Mouse (Mus musculus) myocyte (in vitro differentiated cells): ENCODE results near the gene Hnrnph1. TPM values are rescaled to one million over a fixed set of nuclear protein-coding genes. Genes with fewer than 3 reads are reported as not detected.

ENCODE experiments used
- H3K27me3 ChIP-seq: one replicate; pipeline ENCODE4 v1.6.1; 2011; ENCODE audit not compliant: control insufficient read depth, insufficient read depth, insufficient read length
- H3K36me3 ChIP-seq: one replicate; pipeline ENCODE4 v1.6.1; 2011; ENCODE audit not compliant: control insufficient read depth, insufficient read depth
- H3K4me2 ChIP-seq: one replicate; pipeline ENCODE4 v1.6.1; 2011; ENCODE audit warnings: low read depth, control low read depth
- H3K4me3 ChIP-seq: one replicate; pipeline ENCODE4 v1.5.1; 2011; ENCODE audit warnings: mild to moderate bottlenecking, control low read depth, moderate library complexity
- H3K79me2 ChIP-seq: one replicate; pipeline ENCODE4 v1.6.1; 2011; ENCODE audit not compliant: control insufficient read depth, insufficient read depth
- H3ac ChIP-seq: one replicate; pipeline ENCODE4 v1.6.1; 2011; ENCODE audit not compliant: control insufficient read depth, insufficient read length
- CEBPB ChIP-seq: IDR thresholded peaks from 2 replicates; pipeline ENCODE4 v1.6.1; 2011; ENCODE audit warnings: mild to moderate bottlenecking, moderate library complexity; ENCODE audit not compliant: poor library complexity, insufficient read depth, severe bottlenecking
- E2F4 ChIP-seq: IDR thresholded peaks from one replicate; pipeline ENCODE4 v1.6.1; 2011; ENCODE audit warnings: mild to moderate bottlenecking, control low read depth, moderate library complexity; ENCODE audit not compliant: insufficient read depth
- MAX ChIP-seq: IDR thresholded peaks from one replicate; pipeline ENCODE4 v1.6.1; 2011; ENCODE audit warnings: low read depth, mild to moderate bottlenecking, control low read depth
- MYOD1 ChIP-seq, 3 experiments: IDR thresholded peaks; one replicate each; pipeline ENCODE4 v1.6.1; 2011; ENCODE audit warnings: control low read depth in 2 of 3, low read depth in 2 of 3, mild to moderate bottlenecking in 2 of 3, moderate library complexity in 1 of 3; ENCODE audit not compliant: insufficient read length in 2 of 3, control insufficient read depth in 1 of 3
- MYOG ChIP-seq, 3 experiments: IDR thresholded peaks; one replicate each; pipeline ENCODE4 v1.6.1; 2011; ENCODE audit warnings: control low read depth in 2 of 3, low read depth in 2 of 3, mild to moderate bottlenecking in 2 of 3; ENCODE audit not compliant: insufficient read length in 2 of 3, control insufficient read depth in 1 of 3, insufficient read depth in 1 of 3
- POLR2A ChIP-seq: IDR thresholded peaks from one replicate; pipeline ENCODE4 v1.6.1; 2011; ENCODE audit warnings: low read depth, mild to moderate bottlenecking, control low read depth, moderate library complexity; ENCODE audit not compliant: insufficient read length
- POLR2AphosphoS2 ChIP-seq: IDR thresholded peaks from one replicate; pipeline ENCODE4 v1.6.1; 2011; ENCODE audit warnings: low read depth, control low read depth; ENCODE audit not compliant: insufficient read length
- REST ChIP-seq: IDR thresholded peaks from one replicate; pipeline ENCODE4 v1.6.1; 2011; ENCODE audit warnings: mild to moderate bottlenecking, control low read depth, moderate library complexity; ENCODE audit not compliant: insufficient read depth, insufficient read length
- SRF ChIP-seq: IDR thresholded peaks from one replicate; pipeline ENCODE4 v1.6.1; 2011; ENCODE audit warnings: low read depth; ENCODE audit not compliant: control insufficient read depth, insufficient read length
- TCF12 ChIP-seq: IDR thresholded peaks from one replicate; pipeline ENCODE4 v1.6.1; 2011; ENCODE audit warnings: mild to moderate bottlenecking, control low read depth; ENCODE audit not compliant: poor library complexity, insufficient read depth, severe bottlenecking
- TCF3 ChIP-seq: IDR thresholded peaks from one replicate; pipeline ENCODE4 v1.6.1; 2011; ENCODE audit warnings: low read depth, control low read depth; ENCODE audit not compliant: insufficient read length
- USF1 ChIP-seq: IDR thresholded peaks from one replicate; pipeline ENCODE4 v1.6.1; 2011; ENCODE audit warnings: low read depth, mild to moderate bottlenecking, control low read depth, moderate library complexity
- polyA plus RNA-seq: library from polyadenylated mRNA; unstranded; fragments of >200 nt; fragmentation: generic; extraction: Trizol; gene quantifications from one replicate; pipeline ENCODE4 v1.2.1, GENCODE M21; 2012; ENCODE audit warnings: missing spikeins

The Hnrnph1 gene
- 54.5 TPM for polyA plus RNA-seq

- Histone ChIP-seq H3K4me2 (peak within 1 kb of the TSS; percentile 98), H3K4me3 (peak within 1 kb of the TSS; percentile 86), H3K27me3 (no peaks in the 10 kb centered on the region), H3K79me2 (peaks cover 43% of the 10 kb centered on the region), H3K36me3 (peaks cover 30% of the 10 kb centered on the region), H3ac (peak within 1 kb of the TSS; percentile 72)
- TF ChIP-seq TCF12 (no peak), POLR2AphosphoS2 (peak; percentile 96), REST (no peak), E2F4 (peak; percentile 27), POLR2A (peak; percentile 95), CEBPB (0 out of 2 replicates have a peak, but pooled peaks have one; percentile 18), SRF (peak; percentile 52), USF1 (no peak)
Observed at GRCm38 (mm10) chr11:50376911-50377891, at the start of gene Hnrnph1. TSS of gene Hnrnph1 (plus strand) at chr11:50376990.

- Histone ChIP-seq H3K4me3 (no peak overlapping the region), H3ac (no peak overlapping the region), H3K79me2 (peaks cover 22% of the 10 kb centered on the region), H3K36me3 (no peaks in the 10 kb centered on the region), H3K27me3 (no peaks in the 10 kb centered on the region), H3K4me2 (no peak overlapping the region)
- TF ChIP-seq REST (no peak), E2F4 (no peak), POLR2A (no peak)
Observed at GRCm38 (mm10) chr11:50328075-50328625, 48.6 kb upstream of the Hnrnph1 start.

DNA sequence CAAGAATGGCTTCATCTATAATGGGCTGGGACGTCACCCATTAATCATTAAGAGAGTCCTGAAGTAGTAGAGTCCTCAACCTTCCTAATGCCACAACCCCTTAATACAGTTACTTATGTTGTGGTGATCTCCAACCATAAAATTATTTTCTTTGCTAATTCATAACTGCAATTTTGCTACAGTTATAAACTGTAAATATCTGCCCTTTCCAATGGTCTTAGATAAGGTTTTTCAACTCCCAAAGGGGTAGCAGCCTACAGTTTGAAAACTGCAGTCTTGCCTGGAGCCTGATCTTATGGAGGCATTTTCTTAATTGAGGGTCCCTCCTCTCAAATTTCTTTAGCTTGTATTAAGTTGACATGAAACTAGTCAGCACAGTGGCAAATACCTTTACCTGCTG, 47.4 kb upstream of the Hnrnph1 start:
- Histone ChIP-seq H3K36me3 (no peaks in the 10 kb centered on the region), H3K4me2 (no peak overlapping the region), H3K27me3 (no peaks in the 10 kb centered on the region), H3K4me3 (no peak overlapping the region), H3K79me2 (peaks cover 10% of the 10 kb centered on the region), H3ac (no peak overlapping the region)
- TF ChIP-seq MYOD1 (IDR thresholded peaks at IDR 0.05; ENCODE audit: control insufficient read depth in 1 of 3, insufficient read length in 2 of 3, low read depth in 2 of 3) (no peak), USF1 (no peak), POLR2A (no peak), E2F4 (no peak), POLR2AphosphoS2 (no peak), SRF (no peak), REST (no peak), CEBPB (no peak), TCF3 (no peak), MYOG (IDR thresholded peaks at IDR 0.05; ENCODE audit: control insufficient read depth in 1 of 3, insufficient read depth in 1 of 3, insufficient read length in 2 of 3, low read depth in 2 of 3) (no peak), TCF12 (no peak), MAX (no peak)

DNA sequence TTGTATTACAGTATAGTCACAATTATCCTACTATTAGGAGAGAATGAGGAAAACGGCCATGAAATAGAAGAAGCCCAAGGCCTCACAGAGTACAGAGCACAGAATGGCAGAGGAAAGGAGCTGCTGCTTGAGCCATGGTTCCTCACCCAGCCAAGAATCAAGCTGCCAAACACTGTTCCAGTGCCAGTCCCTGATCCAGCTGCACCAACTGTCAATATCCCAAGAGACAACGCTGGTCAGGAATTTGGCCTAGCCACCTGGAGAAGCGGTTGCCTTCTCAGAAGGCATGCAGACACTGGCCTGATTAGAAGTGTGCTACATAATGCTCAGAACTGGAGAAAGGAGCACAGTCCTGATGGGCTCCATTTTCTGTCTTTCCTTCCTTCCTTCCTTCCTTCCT, 43.6 kb upstream of the Hnrnph1 start:
- H3K79me2 ChIP-seq = no peaks in the 10 kb centered on the region
- H3K4me3 ChIP-seq = no peak overlapping the region
- no peak overlapping the region for H3ac ChIP-seq
- no peaks in the 10 kb centered on the region for H3K27me3 ChIP-seq
- TF ChIP-seq TCF3 (no peak), E2F4 (no peak), TCF12 (no peak), POLR2AphosphoS2 (no peak), POLR2A (no peak), CEBPB (no peak), USF1 (no peak), MYOD1 (IDR thresholded peaks at IDR 0.05; ENCODE audit: control insufficient read depth in 1 of 3, insufficient read length in 2 of 3, low read depth in 2 of 3) (no peak), MYOG (IDR thresholded peaks at IDR 0.05; ENCODE audit: control insufficient read depth in 1 of 3, insufficient read depth in 1 of 3, insufficient read length in 2 of 3, low read depth in 2 of 3) (no peak), REST (no peak), SRF (no peak), MAX (no peak)
- H3K36me3 ChIP-seq = no peaks in the 10 kb centered on the region
- H3K4me2 ChIP-seq = no peak overlapping the region

GRCm38 (mm10) chr11:50336126-50336525, 40.7 kb upstream of the Hnrnph1 start:
- Histone ChIP-seq H3K27me3 (no peaks in the 10 kb centered on the region), H3K4me3 (no peak overlapping the region), H3ac (no peak overlapping the region), H3K36me3 (no peaks in the 10 kb centered on the region), H3K79me2 (no peaks in the 10 kb centered on the region), H3K4me2 (no peak overlapping the region)
- TF ChIP-seq SRF (no peak), CEBPB (no peak), TCF12 (no peak), POLR2AphosphoS2 (no peak), REST (no peak), E2F4 (no peak), MYOD1 (IDR thresholded peaks at IDR 0.05; ENCODE audit: control insufficient read depth in 1 of 3, insufficient read length in 2 of 3, low read depth in 2 of 3) (no peak), TCF3 (no peak), POLR2A (no peak), USF1 (no peak), MYOG (IDR thresholded peaks at IDR 0.05; ENCODE audit: control insufficient read depth in 1 of 3, insufficient read depth in 1 of 3, insufficient read length in 2 of 3, low read depth in 2 of 3) (no peak), MAX (no peak)
